Mouse (Mus musculus) hindbrain, embryonic 15.5 days (tissue): Measurements from ENCODE around the gene Arfgap3. TPM values are rescaled to one million over a fixed set of nuclear protein-coding genes. Genes with fewer than 3 reads are reported as not detected.
"Not testable (repeated sequence)": the region's sequence is repeated elsewhere in the genome, so short reads cannot be mapped to it uniquely, and the experiment has no call there.

Source experiments
- ATAC-seq: fragments of 200-750 bp; cut with Nextera tagmentation; 2 replicates; pipeline ENCODE4 v1.8.0; 2017; ENCODE audit warnings: low read depth, moderate number of reproducible peaks, moderate TSS enrichment; ENCODE audit not compliant: low FRiP score
- H3K27ac ChIP-seq: fragments of 300-500 bp; sonication (generic); replicated peaks from 2 replicates; pipeline ENCODE4 v1.5.1; 2015; ENCODE audit warnings: mild to moderate bottlenecking, inconsistent platforms
- H3K27me3 ChIP-seq: fragments of 300-500 bp; sonication (generic); 2 replicates; pipeline ENCODE4 v1.6.1; 2015; ENCODE audit warnings: control low read depth, inconsistent platforms
- H3K36me3 ChIP-seq: fragments of 300-500 bp; sonication (generic); 2 replicates; pipeline ENCODE4 v1.6.1; 2015; ENCODE audit warnings: control low read depth, inconsistent platforms
- H3K4me1 ChIP-seq: fragments of 300-500 bp; sonication (generic); replicated peaks from 2 replicates; pipeline ENCODE4 v1.6.1; 2015; ENCODE audit warnings: control low read depth, inconsistent platforms
- H3K4me2 ChIP-seq: fragments of 300-500 bp; sonication (generic); 2 replicates; pipeline ENCODE4 v1.6.1; 2015; ENCODE audit warnings: moderate library complexity, mild to moderate bottlenecking, inconsistent platforms
- H3K4me3 ChIP-seq: fragments of 300-500 bp; sonication (generic); 2 replicates; pipeline ENCODE4 v1.5.1; 2015; ENCODE audit warnings: mild to moderate bottlenecking, inconsistent platforms
- H3K9ac ChIP-seq: fragments of 300-500 bp; sonication (generic); 2 replicates; pipeline ENCODE4 v1.6.1; 2015; ENCODE audit warnings: inconsistent platforms
- H3K9me3 ChIP-seq: fragments of 300-500 bp; sonication (generic); 2 replicates; pipeline ENCODE4 v1.6.1; 2016; ENCODE audit warnings: control low read depth, inconsistent platforms
- WGBS: fragments of 180-500 bp; shearing (Covaris S2); methylation state at CpG from one replicate; pipeline ENCODE4 v1.1.7; 2015; 5-methylcytosine and 5-hydroxymethylcytosine counted together
- polyA plus RNA-seq: library from polyadenylated mRNA; unstranded; fragments of >200 nt; fragmentation: Nextera tagmentation; extraction: Ambion mirVana; gene quantifications from 2 replicates; pipeline ENCODE4 v1.2.1, GENCODE M21; 2015

Gene Arfgap3
- polyA plus RNA-seq, 1 experiment from 2014 or later: 41.5 TPM

GRCm38 (mm10) chr15:83344157-83344556 lies 5.9 kb downstream of the Arfgap3 start:
- H3K4me1 ChIP-seq: peaks cover 10% of the 10 kb centered on the region

GRCm38 (mm10) chr15:83338908-83339307 lies 11.1 kb downstream of the Arfgap3 start:
- Histone ChIP-seq H3K4me2 (no peak overlapping the region), H3K36me3 (peaks cover 41% of the 10 kb centered on the region), H3K27ac (no peak overlapping the region), H3K4me1 (no peaks in the 10 kb centered on the region), H3K9ac (no peak overlapping the region), H3K27me3 (no peaks in the 10 kb centered on the region), H3K9me3 (no peaks in the 10 kb centered on the region), H3K4me3 (no peak overlapping the region)
- WGBS: 91% methylated on average over 6 of the region's 6 CpGs
- no peak for ATAC-seq

More at GRCm38 (mm10) chr15:83344157-83344556, 5.9 kb downstream of the Arfgap3 start:
- Histone ChIP-seq H3K27me3 (no peaks in the 10 kb centered on the region), H3K9me3 (no peaks in the 10 kb centered on the region), H3K27ac (no peak overlapping the region), H3K4me3 (no peak overlapping the region), H3K4me2 (no peak overlapping the region), H3K9ac (no peak overlapping the region), H3K36me3 (peaks cover 20% of the 10 kb centered on the region)
- no peak for ATAC-seq
- WGBS: 37% methylated on average over 7 of the region's 7 CpGs

GRCm38 (mm10) chr15:83337903-83338870 lies 11.9 kb downstream of the Arfgap3 start:
- no peak overlapping the region for H3K9ac ChIP-seq
- WGBS: 84% methylated on average over 8 of the region's 8 CpGs
- no peaks in the 10 kb centered on the region for H3K9me3 ChIP-seq
- H3K27me3 ChIP-seq: no peaks in the 10 kb centered on the region
- no peak overlapping the region for H3K27ac ChIP-seq
- H3K4me2 ChIP-seq: no peak overlapping the region
- H3K4me1 ChIP-seq: no peaks in the 10 kb centered on the region
- peaks cover 49% of the 10 kb centered on the region for H3K36me3 ChIP-seq
- ATAC-seq: no peak
- no peak overlapping the region for H3K4me3 ChIP-seq

- no peak overlapping the region for H3K27ac ChIP-seq
- no peaks in the 10 kb centered on the region for H3K9me3 ChIP-seq
- 76% methylated on average over 3 of the region's 3 CpGs for WGBS
- no peaks in the 10 kb centered on the region for H3K27me3 ChIP-seq
- no peak overlapping the region for H3K4me2 ChIP-seq
- no peak overlapping the region for H3K9ac ChIP-seq
- no peak for ATAC-seq
- H3K4me3 ChIP-seq: no peak overlapping the region
- no peaks in the 10 kb centered on the region for H3K4me1 ChIP-seq
- H3K36me3 ChIP-seq: peaks cover 62% of the 10 kb centered on the region
Measured at GRCm38 (mm10) chr15:83332373-83332772, 17.7 kb downstream of the Arfgap3 start.

- ATAC-seq: no peak
- 86% methylated on average over 5 of the region's 5 CpGs for WGBS
- Histone ChIP-seq H3K36me3 (peaks cover 48% of the 10 kb centered on the region), H3K9me3 (no peaks in the 10 kb centered on the region), H3K4me1 (no peaks in the 10 kb centered on the region), H3K27me3 (no peaks in the 10 kb centered on the region), H3K9ac (no peak overlapping the region), H3K27ac (no peak overlapping the region), H3K4me2 (no peak overlapping the region), H3K4me3 (no peak overlapping the region)
Measured at GRCm38 (mm10) chr15:83328952-83329351, 21.1 kb downstream of the Arfgap3 start.

GRCm38 (mm10) chr15:83323071-83323470 lies 27.0 kb downstream of the Arfgap3 start:
- Histone ChIP-seq H3K4me2 (no peak overlapping the region), H3K4me1 (no peaks in the 10 kb centered on the region), H3K9ac (no peak overlapping the region), H3K36me3 (peaks cover 54% of the 10 kb centered on the region), H3K27ac (no peak overlapping the region), H3K9me3 (no peaks in the 10 kb centered on the region), H3K4me3 (no peak overlapping the region), H3K27me3 (no peaks in the 10 kb centered on the region)
- 94% methylated on average over 2 of the region's 2 CpGs for WGBS
- no peak for ATAC-seq

GRCm38 (mm10) chr15:83314914-83315313 lies 35.1 kb downstream of the Arfgap3 start:
- Histone ChIP-seq H3K4me3 (no peak overlapping the region), H3K36me3 (peaks cover 50% of the 10 kb centered on the region)
- WGBS: 81% methylated on average over 1 of the region's 1 CpGs

GRCm38 (mm10) chr15:83309878-83310277 lies 40.2 kb downstream of the Arfgap3 start:
- Histone ChIP-seq H3K27me3 (no peaks in the 10 kb centered on the region), H3K4me1 (0 out of 2 replicates have a peak, but pooled peaks cover 4% of the 10 kb centered on the region), H3K9me3 (no peaks in the 10 kb centered on the region), H3K27ac (no peak overlapping the region), H3K9ac (no peak overlapping the region), H3K4me2 (no peak overlapping the region), H3K36me3 (peaks cover 43% of the 10 kb centered on the region), H3K4me3 (no peak overlapping the region)
- WGBS: 92% methylated on average over 5 of the region's 5 CpGs
- ATAC-seq: no peak

More at GRCm38 (mm10) chr15:83314914-83315313, 35.1 kb downstream of the Arfgap3 start:
- Histone ChIP-seq H3K27me3 (no peaks in the 10 kb centered on the region), H3K9ac (no peak overlapping the region), H3K4me1 (no peaks in the 10 kb centered on the region), H3K4me2 (no peak overlapping the region), H3K9me3 (no peaks in the 10 kb centered on the region), H3K27ac (no peak overlapping the region)
- ATAC-seq: no peak

GRCm38 (mm10) chr15:83308708-83309107 lies 41.3 kb downstream of the Arfgap3 start:
- not testable (repeated sequence) for H3K4me1 ChIP-seq, H3K9me3 ChIP-seq, H3K4me2 ChIP-seq, H3K27me3 ChIP-seq, H3K4me3 ChIP-seq, ATAC-seq, H3K9ac ChIP-seq, H3K27ac ChIP-seq
- WGBS: 87% methylated on average over 1 of the region's 1 CpGs
- H3K36me3 ChIP-seq: peaks cover 34% of the 10 kb centered on the region

GRCm38 (mm10) chr15:83306181-83306580 lies 43.9 kb downstream of the Arfgap3 start:
- H3K27me3 ChIP-seq: no peaks in the 10 kb centered on the region
- H3K4me1 ChIP-seq: 0 out of 2 replicates have a peak, but pooled peaks cover 4% of the 10 kb centered on the region
- H3K9me3 ChIP-seq: no peaks in the 10 kb centered on the region
- H3K36me3 ChIP-seq: peaks cover 19% of the 10 kb centered on the region
- H3K4me2 ChIP-seq: no peak overlapping the region
- 87% methylated on average over 12 of the region's 12 CpGs for WGBS
- H3K9ac ChIP-seq: no peak overlapping the region
- no peak for ATAC-seq
- peak overlapping the region; percentile 42; the same call in 1 of the 2 replicates for H3K27ac ChIP-seq
- H3K4me3 ChIP-seq: no peak overlapping the region

GRCm38 (mm10) chr15:83305192-83305921 lies 44.7 kb downstream of the Arfgap3 start:
- Histone ChIP-seq H3K9ac (no peak overlapping the region), H3K4me1 (0 out of 2 replicates have a peak, but pooled peaks cover 4% of the 10 kb centered on the region), H3K4me3 (no peak overlapping the region), H3K4me2 (no peak overlapping the region), H3K9me3 (no peaks in the 10 kb centered on the region), H3K36me3 (peaks cover 20% of the 10 kb centered on the region), H3K27ac (peak overlapping the region; percentile 42; the same call in 1 of the 2 replicates), H3K27me3 (no peaks in the 10 kb centered on the region)
- 46% methylated on average over 12 of the region's 12 CpGs for WGBS
- ATAC-seq: no peak

- no peak overlapping the region for H3K4me3 ChIP-seq
- H3K9me3 ChIP-seq: no peaks in the 10 kb centered on the region
- peaks cover 16% of the 10 kb centered on the region for H3K36me3 ChIP-seq
- H3K27me3 ChIP-seq: no peaks in the 10 kb centered on the region
- ATAC-seq: no peak
- H3K27ac ChIP-seq: no peak overlapping the region
- 0 out of 2 replicates have a peak, but pooled peaks cover 4% of the 10 kb centered on the region for H3K4me1 ChIP-seq
- no peak overlapping the region for H3K9ac ChIP-seq
- 75% methylated on average over 9 of the region's 9 CpGs for WGBS
- no peak overlapping the region for H3K4me2 ChIP-seq
Measured at GRCm38 (mm10) chr15:83304804-83305191, 45.2 kb downstream of the Arfgap3 start.
